Mouse (Mus musculus) neural tube, embryonic 14.5 days (tissue): Measurements from ENCODE around the gene Kcnd3. TPM values are rescaled to one million over a fixed set of nuclear protein-coding genes. Genes with fewer than 3 reads are reported as not detected.

Experiments used
- ATAC-seq: fragments of 200-750 bp; cut with Nextera tagmentation; 2 replicates; pipeline ENCODE4 v1.8.0; 2017; ENCODE audit warnings: low read depth, mild to moderate bottlenecking, moderate TSS enrichment, moderate library complexity
- H3K27ac ChIP-seq: fragments of 300-500 bp; sonication (generic); 2 replicates; pipeline ENCODE4 v1.5.1; 2014; ENCODE audit warnings: low read depth, mild to moderate bottlenecking, control low read depth, low read length, moderate library complexity, mixed read lengths
- H3K27me3 ChIP-seq: fragments of 300-500 bp; sonication (generic); 2 replicates; pipeline ENCODE4 v1.6.1; 2014; ENCODE audit warnings: low read length; ENCODE audit not compliant: control insufficient read depth, insufficient read depth
- H3K36me3 ChIP-seq: fragments of 300-500 bp; sonication (generic); 2 replicates; pipeline ENCODE4 v1.6.1; 2014; ENCODE audit warnings: low read length, mixed read lengths; ENCODE audit not compliant: control insufficient read depth, insufficient read depth
- H3K4me1 ChIP-seq: fragments of 300-500 bp; sonication (generic); 2 replicates; pipeline ENCODE4 v1.6.1; 2014; ENCODE audit warnings: low read length; ENCODE audit not compliant: control insufficient read depth, insufficient read depth
- H3K4me2 ChIP-seq: fragments of 300-500 bp; sonication (generic); 2 replicates; pipeline ENCODE4 v1.6.1; 2014; ENCODE audit warnings: mild to moderate bottlenecking, low read depth, low read length, control low read depth
- H3K4me3 ChIP-seq: fragments of 300-500 bp; sonication (generic); 2 replicates; pipeline ENCODE4 v1.5.1; 2014; ENCODE audit warnings: low read depth, low read length, control low read depth, mixed read lengths
- H3K9ac ChIP-seq: fragments of 300-500 bp; sonication (generic); replicated peaks from 2 replicates; pipeline ENCODE4 v1.6.1; 2014; ENCODE audit warnings: low read depth, mild to moderate bottlenecking, control low read depth, low read length, mixed read lengths
- H3K9me3 ChIP-seq: fragments of 300-500 bp; sonication (generic); 2 replicates; pipeline ENCODE4 v1.6.1; 2016; ENCODE audit warnings: low read length; ENCODE audit not compliant: control insufficient read depth
- WGBS: fragments of 180-500 bp; shearing (Covaris S2); extraction: QIAGEN DNeasy Blood & Tissue Kit; methylation state at CpG from one replicate; pipeline ENCODE4 v1.1.7; 2014; 5-methylcytosine and 5-hydroxymethylcytosine counted together
- polyA plus RNA-seq: library from polyadenylated mRNA; unstranded; fragments of >200 nt; fragmentation: Nextera tagmentation; extraction: Ambion mirVana; gene quantifications from 2 replicates; pipeline ENCODE4 v1.2.1, GENCODE M21; 2014

Gene Kcnd3
- polyA plus RNA-seq, 1 experiment from 2014 or later: 11.6 TPM

DNA sequence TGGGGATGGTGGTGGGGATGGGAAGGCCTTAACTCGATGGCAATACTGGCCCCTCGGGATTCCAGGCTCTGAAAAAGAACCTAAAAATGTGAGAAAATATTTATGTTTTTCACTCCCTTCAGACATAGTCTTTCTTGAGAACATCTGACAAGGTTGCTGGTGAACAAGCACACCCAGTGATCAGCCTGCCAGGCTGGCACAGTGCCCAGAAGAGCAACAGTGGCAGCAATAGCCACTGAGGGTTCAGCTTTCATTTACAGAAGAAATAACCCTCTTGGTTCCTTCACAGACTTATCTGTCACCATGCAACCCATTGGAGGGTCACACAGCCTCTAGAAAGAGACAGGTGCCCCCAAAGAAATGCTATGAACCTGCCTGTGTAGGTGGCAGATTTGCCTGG is 39.9 kb upstream of the Kcnd3 start:
- no peak overlapping the region for H3K27ac ChIP-seq
- 84% methylated on average over 2 of the region's 2 CpGs for WGBS
- H3K27me3 ChIP-seq: no peaks in the 10 kb centered on the region
- no peaks in the 10 kb centered on the region for H3K4me1 ChIP-seq
- no peak overlapping the region for H3K9ac ChIP-seq
- H3K4me2 ChIP-seq: no peak overlapping the region
- no peak overlapping the region for H3K4me3 ChIP-seq
- no peak; the same call in 1 of the 2 replicates for ATAC-seq
- no peaks in the 10 kb centered on the region for H3K36me3 ChIP-seq
- H3K9me3 ChIP-seq: no peaks in the 10 kb centered on the region

DNA sequence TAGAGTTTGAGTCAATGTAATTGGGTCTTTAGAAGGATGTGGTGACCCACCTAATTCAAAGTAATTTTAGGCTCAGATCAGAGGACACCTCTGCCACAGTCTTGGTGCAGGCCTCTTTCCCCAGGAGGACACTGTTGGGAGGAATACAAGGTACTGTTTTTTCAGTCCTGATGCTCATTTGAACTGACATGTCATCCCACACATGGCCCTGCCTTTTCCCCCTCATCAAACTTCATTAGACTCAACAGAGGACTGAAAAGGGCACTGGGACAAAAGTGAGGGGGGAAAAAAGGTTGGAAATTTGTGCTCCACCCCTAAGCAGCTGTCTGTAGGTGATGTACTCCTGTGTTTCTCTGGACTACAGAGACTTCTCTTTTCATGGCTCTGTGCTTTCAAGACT is 39.4 kb upstream of the Kcnd3 start:
- Histone ChIP-seq H3K4me1 (no peaks in the 10 kb centered on the region), H3K9ac (no peak overlapping the region), H3K4me3 (no peak overlapping the region), H3K27me3 (no peaks in the 10 kb centered on the region), H3K4me2 (no peak overlapping the region), H3K36me3 (no peaks in the 10 kb centered on the region), H3K27ac (no peak overlapping the region), H3K9me3 (no peaks in the 10 kb centered on the region)
- ATAC-seq: no peak

DNA sequence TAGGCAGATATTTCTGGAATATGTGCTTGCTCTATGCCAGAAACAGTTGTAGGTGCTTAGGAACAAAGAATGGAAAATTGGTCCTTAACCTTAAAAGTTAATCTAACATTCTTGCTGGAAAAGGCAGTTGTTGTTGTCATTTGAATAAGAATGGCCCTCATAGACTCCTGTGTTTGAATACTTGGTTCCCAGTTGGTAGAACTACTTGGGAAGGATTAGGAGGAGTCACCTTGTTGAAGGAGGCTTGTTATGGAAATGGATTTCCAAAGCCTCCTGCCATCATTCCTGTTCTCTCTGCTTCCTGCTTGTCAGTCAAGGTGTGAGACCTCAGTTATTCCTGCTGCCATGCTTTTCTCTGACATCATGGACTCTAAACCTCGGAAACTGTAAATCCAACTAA is 33.7 kb upstream of the Kcnd3 start:
- H3K4me3 ChIP-seq: no peak overlapping the region
- H3K4me1 ChIP-seq: no peaks in the 10 kb centered on the region
- 92% methylated on average over 1 of the region's 1 CpGs for WGBS
- H3K4me2 ChIP-seq: no peak overlapping the region
- no peak overlapping the region for H3K9ac ChIP-seq
- H3K36me3 ChIP-seq: no peaks in the 10 kb centered on the region
- H3K27ac ChIP-seq: no peak overlapping the region
- H3K9me3 ChIP-seq: no peaks in the 10 kb centered on the region
- no peaks in the 10 kb centered on the region for H3K27me3 ChIP-seq
- no peak for ATAC-seq

DNA sequence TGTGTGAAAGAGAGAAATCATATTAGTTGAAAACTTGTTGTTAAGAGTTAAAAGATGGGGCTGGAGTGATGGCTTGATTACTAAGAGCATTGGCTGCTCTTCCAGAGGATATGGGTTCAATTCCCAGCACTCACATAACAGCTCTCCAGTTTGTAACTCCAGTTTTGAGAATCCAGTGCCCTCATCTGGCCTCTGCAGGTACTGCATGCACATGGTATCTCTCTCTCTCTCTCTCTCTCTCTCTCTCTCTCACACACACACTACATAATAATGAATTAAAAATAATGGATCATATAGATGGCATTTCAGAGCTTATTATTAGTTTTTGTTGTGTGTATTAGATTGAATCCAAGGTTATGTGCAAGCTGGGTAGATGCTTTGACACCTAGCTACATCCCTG is 29.7 kb upstream of the Kcnd3 start:
- ATAC-seq: no peak
- H3K4me3 ChIP-seq: no peak overlapping the region
- H3K4me2 ChIP-seq: no peak overlapping the region
- H3K4me1 ChIP-seq: no peaks in the 10 kb centered on the region
- no peak overlapping the region for H3K27ac ChIP-seq
- no peaks in the 10 kb centered on the region for H3K9me3 ChIP-seq
- H3K9ac ChIP-seq: no peak overlapping the region
- no peaks in the 10 kb centered on the region for H3K27me3 ChIP-seq
- H3K36me3 ChIP-seq: no peaks in the 10 kb centered on the region

DNA sequence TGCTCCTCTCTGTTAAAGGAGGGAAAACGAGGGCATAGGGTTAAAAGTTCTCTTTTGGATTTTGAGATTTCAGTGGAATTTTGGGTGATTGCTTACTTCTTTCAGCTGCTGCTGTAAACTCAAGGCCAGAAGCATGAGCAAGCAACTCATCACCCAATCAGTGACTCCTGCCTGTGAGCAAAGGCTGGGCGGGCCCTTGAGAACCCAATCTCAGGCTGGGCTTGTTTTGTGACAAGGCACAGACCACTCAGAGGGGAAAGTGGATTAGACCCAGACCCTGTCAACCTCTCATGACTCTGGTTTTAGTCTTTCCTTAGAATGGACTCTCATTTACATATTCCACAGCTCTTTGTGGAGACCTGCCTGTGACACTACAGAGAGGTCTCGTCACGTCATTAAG is 28.7 kb upstream of the Kcnd3 start:
- Histone ChIP-seq H3K27ac (no peak overlapping the region), H3K4me3 (no peak overlapping the region), H3K9me3 (no peaks in the 10 kb centered on the region), H3K9ac (no peak overlapping the region), H3K36me3 (no peaks in the 10 kb centered on the region), H3K27me3 (no peaks in the 10 kb centered on the region), H3K4me2 (no peak overlapping the region), H3K4me1 (no peaks in the 10 kb centered on the region)
- ATAC-seq: no peak
- WGBS: 79% methylated on average over 4 of the region's 4 CpGs

DNA sequence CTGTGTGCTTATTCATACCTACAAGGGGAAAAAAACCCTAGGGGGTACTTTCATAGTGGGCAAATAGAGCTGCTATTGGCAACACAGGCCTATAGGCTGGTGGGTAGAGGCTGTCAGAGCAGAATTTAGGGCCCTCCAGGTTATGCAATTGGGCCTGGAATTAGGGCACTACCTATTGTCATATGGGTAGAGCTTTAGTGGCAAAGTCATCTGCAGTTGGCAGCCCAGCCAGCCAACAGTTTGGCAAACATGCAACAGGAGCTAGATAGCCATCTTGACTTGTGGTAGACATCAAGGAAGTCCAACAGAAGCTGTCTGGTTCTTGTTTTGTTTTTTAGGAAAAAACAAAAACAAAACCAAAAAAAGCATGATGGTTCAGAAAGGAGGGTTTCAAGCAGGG is 23.5 kb upstream of the Kcnd3 start:
- Histone ChIP-seq H3K36me3 (no peaks in the 10 kb centered on the region), H3K27ac (no peak overlapping the region), H3K4me3 (no peak overlapping the region), H3K9me3 (no peaks in the 10 kb centered on the region), H3K4me2 (no peak overlapping the region), H3K4me1 (no peaks in the 10 kb centered on the region), H3K9ac (no peak overlapping the region), H3K27me3 (no peaks in the 10 kb centered on the region)
- ATAC-seq: no peak

DNA sequence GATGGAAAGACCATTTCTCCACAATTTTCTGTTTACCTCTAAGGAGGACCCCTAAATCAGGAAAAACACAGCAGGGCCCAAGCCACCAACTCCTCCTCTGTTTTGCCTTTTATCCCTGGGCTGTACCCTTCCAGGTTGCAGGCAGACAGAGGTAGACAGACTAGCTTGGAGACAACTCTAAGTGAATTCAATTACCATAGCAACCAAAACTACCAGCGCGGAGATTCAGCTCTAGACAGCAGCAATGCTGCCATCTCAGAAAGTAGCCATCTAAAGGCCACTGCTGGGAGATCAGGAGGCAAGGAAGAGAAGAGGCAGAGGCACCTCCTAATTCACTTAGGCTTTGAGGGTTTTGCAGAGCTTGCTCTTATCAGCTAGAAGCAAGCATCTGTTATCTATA is 15.7 kb upstream of the Kcnd3 start:
- Histone ChIP-seq H3K9me3 (no peaks in the 10 kb centered on the region), H3K4me3 (no peak overlapping the region), H3K27ac (no peak overlapping the region), H3K9ac (no peak overlapping the region), H3K4me1 (no peaks in the 10 kb centered on the region), H3K4me2 (no peak overlapping the region), H3K36me3 (no peaks in the 10 kb centered on the region), H3K27me3 (no peaks in the 10 kb centered on the region)
- WGBS: 36% methylated on average over 2 of the region's 2 CpGs
- no peak; the same call in 1 of the 2 replicates for ATAC-seq

DNA sequence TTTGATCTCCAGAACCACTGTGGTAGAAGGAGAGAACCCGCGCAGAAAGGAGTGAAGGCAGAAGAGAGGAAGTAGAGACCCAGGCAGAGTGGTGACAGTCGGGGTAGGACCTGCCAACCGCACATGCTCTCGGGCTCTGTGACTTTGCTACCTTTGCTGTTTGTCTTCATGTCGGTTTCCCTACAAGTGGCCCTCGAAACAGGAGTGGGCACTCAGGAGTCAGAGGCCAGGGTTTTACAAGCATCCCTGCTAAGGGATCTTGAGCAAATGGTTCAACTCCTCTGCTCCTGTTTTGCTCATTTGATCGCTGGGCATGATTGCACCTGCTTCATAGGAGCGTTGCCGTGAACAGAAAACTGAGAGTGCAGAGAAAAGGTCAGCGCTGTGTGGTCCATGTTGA is 15.2 kb upstream of the Kcnd3 start:
- Histone ChIP-seq H3K36me3 (no peaks in the 10 kb centered on the region), H3K27ac (no peak overlapping the region), H3K9ac (no peak overlapping the region), H3K4me1 (no peaks in the 10 kb centered on the region), H3K4me3 (no peak overlapping the region), H3K27me3 (no peaks in the 10 kb centered on the region), H3K9me3 (no peaks in the 10 kb centered on the region), H3K4me2 (no peak overlapping the region)
- no peak for ATAC-seq
- WGBS: 92% methylated on average over 11 of the region's 11 CpGs

DNA sequence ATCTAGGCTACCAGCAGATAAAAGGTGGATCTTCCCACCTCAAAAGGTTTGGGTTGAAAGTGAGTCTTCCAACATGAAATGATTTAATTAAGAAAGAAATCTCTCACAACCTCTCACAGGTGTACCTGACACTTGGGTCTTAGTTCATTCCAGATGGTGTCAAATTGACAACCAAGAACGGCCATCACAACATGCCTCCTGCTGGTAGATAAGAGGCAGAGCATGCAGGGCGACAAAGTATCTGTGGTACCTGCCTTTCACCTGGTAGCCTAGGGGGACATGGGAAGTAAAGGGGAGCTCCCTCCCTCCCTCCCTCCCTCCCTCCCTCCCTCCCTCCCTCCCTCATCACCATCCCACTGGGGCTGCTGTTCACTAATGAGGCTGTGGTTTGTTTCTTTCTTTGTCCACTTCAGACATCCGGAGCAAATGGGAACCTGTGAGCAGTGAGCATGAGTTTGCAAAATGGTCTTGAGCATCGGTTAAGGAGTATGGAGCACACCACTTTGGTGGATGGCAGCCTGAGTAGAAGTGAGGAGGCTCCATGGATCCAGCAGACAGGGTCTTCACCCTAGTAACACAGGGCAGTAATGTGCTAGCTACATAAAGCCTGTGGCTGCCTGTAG is 11.1 kb upstream of the Kcnd3 start:
- no peak overlapping the region for H3K4me2 ChIP-seq
- no peak overlapping the region for H3K27ac ChIP-seq
- no peak overlapping the region for H3K4me3 ChIP-seq
- H3K9ac ChIP-seq: no peak overlapping the region
- H3K4me1 ChIP-seq: no peaks in the 10 kb centered on the region
- H3K9me3 ChIP-seq: no peaks in the 10 kb centered on the region
- ATAC-seq: no peak
- no peaks in the 10 kb centered on the region for H3K27me3 ChIP-seq
- 78% methylated on average over 4 of the region's 4 CpGs for WGBS
- H3K36me3 ChIP-seq: no peaks in the 10 kb centered on the region
